Mouse (Mus musculus) Patski (cell line): Measurements from ENCODE around the gene Ank3. TPM values are rescaled to one million over a fixed set of nuclear protein-coding genes. Genes with fewer than 3 reads are reported as not detected.

Experiments
- ATAC-seq: fragments of 100-300 bp; one replicate; pipeline ENCODE4 v1.8.0; 2021
- CTCF ChIA-PET: fragments of 350-600 bp; sonication (Branson Sonifier 250); formaldehyde crosslinking; loops from one replicate; lab custom pipeline; 2022; ENCODE audit warnings: inconsistent platforms; lab: Charles Lee
- POLR2A ChIA-PET: fragments of 350-600 bp; sonication (Branson Sonifier 250); formaldehyde crosslinking; loops from one replicate; lab custom pipeline; 2022; ENCODE audit warnings: antibody characterized with exemption, inconsistent platforms; lab: Charles Lee
- DNase-seq: peaks from one replicate; pipeline ENCODE4 v3.0.0-alpha.2; 2011; ENCODE audit warnings: low read depth, low spot score
- H3K27me3 ChIP-seq: fragments of 371-371 bp; one replicate; pipeline ENCODE4 v1.5.1; 2021
- CTCF ChIP-seq: fragments of 100-300 bp; IDR thresholded peaks from one replicate; pipeline ENCODE4 v1.5.1; 2021
- in situ Hi-C: fragments of 300-500 bp; cut with MboI; formaldehyde crosslinking; loops from 3 replicates; pipeline ENCODE4 v1.11.1; 2018; ENCODE audit warnings: low pct_unique_long_range_greater_than_20kb, mixed read lengths
- polyA plus RNA-seq: library from polyadenylated mRNA; unstranded; gene quantifications from one replicate; pipeline ENCODE4 v1.2.3, GENCODE M21; 2021

Ank3 gene
- polyA plus RNA-seq, 1 experiment from 2014 or later, result 83.2 TPM

DNA sequence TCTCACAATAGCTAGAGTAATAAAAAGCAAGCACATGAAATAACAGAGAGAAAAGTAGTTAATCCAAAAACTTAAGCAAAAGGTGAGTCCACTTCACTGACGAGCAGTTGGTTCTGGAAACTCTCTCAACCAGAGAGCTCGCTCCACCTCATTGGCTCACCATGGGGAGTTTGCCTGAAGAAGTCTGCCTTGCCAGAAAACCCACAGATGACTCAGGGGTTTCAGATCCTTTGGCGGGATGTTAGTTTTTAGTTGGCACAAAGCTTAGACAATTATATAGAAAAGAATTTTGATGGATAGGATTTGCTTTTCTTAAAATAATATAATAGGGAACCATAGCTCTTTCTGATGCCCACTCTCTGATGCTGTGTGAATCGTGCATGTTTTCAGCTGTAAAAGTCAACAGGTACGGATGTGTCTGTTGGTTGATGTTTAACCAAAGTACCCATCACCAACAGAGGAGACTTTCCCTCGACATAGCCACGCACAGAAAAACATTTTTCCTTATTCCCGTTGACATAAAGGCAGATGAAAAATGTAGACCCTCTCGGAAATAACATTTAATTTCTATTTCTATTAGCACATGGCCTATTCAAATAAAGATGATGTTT is 556.2 kb downstream of the Ank3 start:
- no peak for TF ChIP-seq CTCF
- in situ Hi-C loops, result no loop called here
- no peak for DNase-seq
- ChIA-PET POLR2A (no interaction called here), CTCF (interaction anchor here (1.0 to 1.3 kb wide), 3 partner anchors 9 to 84 kb away, joined by 3 to 4 read pairs (median 3); no protein-coding TSS in a partner anchor)
- no peaks in the 10 kb centered on the region for H3K27me3 ChIP-seq
- ATAC-seq, result no peak

DNA sequence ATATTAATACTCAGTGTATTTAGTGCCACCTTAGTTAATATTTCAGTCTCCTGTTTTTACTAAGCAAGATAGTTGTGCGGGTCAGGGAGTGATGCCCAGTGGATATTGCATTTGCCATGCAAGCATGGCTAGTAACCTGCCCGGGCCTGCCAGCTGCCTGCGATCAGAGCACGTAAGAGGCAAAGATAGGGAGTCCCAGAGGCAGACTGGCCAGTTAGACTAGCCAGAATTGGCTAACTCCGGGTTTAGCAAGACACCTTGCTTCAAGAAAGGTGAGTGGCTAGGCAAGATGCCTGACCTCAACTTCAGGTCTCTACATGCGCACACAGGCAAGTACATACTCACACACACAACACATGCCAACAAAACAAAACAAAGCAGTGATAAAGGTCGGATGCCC is 563.7 kb downstream of the Ank3 start:
- TF ChIP-seq CTCF, result no peak
- H3K27me3 ChIP-seq, result no peaks in the 10 kb centered on the region
- POLR2A ChIA-PET, result no interaction called here
- CTCF ChIA-PET, result interaction anchor here (0.9 to 2.0 kb wide), 3 partner anchors 74 to 91 kb away, joined by 4 to 11 read pairs (median 7); no protein-coding TSS in a partner anchor
- no peak for ATAC-seq
- DNase-seq, result no peak
- in situ Hi-C loops, result loop anchor here (5.0 to 10.0 kb wide), 3 partner anchors 45 to 297 kb away; no protein-coding TSS in a partner anchor

DNA sequence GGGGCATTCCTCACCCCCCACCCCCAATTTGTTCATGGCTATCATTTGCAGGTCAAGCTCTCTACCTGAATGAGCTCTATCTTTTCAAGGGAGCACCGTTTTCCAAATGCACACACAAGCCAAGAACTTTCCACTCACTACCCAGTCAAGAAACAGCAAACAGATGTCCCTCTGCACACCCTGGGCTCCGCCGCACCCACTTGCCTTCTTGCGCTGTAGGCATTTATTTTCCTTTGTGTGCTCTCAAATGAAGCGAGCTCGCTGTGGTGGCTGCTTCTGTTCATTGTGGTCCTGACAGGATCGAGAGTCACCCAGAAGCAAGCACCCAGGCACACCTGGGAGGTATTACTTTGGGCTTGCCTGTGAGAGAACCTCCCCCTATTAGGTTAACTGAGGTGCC is 564.4 kb downstream of the Ank3 start:
- in situ Hi-C loops, result loop anchor here (5.0 to 10.0 kb wide), 3 partner anchors 46 to 298 kb away; no protein-coding TSS in a partner anchor
- DNase-seq, result no peak
- POLR2A ChIA-PET, result no interaction called here

DNA sequence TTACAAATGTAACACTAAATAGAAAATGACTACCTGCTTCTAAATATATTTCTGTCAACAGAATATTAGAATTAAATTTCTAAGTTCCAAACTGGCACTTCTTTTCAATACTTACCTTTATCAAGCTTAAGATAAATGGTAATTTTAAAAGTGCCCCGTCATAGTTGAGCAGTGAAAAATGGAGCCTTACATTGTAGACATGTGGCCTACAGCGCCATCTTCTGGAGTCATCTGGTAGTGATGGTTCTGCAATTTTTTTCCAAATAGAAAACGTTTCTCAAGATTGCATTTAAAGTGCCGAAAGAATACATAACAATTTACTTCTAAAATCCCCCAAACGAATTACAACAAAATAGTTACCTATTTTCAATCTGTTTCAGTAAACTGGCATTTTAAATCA is 566.0 kb downstream of the Ank3 start:
- ChIA-PET POLR2A (interaction anchor here (1.1 kb wide), 1 partner anchor 94 kb away, joined by 3 read pairs; no protein-coding TSS in a partner anchor), CTCF (interaction anchor here (0.8 to 2.6 kb wide), 17 partner anchors 10 to 310 kb away, joined by 3 to 17 read pairs (median 4); no protein-coding TSS in a partner anchor)
- DNase-seq (no peak), ATAC-seq (no peak)
- no peaks in the 10 kb centered on the region for H3K27me3 ChIP-seq
- in situ Hi-C loops, result loop anchor here (5.0 to 10.0 kb wide), 3 partner anchors 47 to 300 kb away; no protein-coding TSS in a partner anchor
- peak; percentile 72 for TF ChIP-seq CTCF

More for the DNA sequence above, 564.4 kb downstream of the Ank3 start:
- CTCF ChIA-PET, result interaction anchor here (0.9 to 1.8 kb wide), 3 partner anchors 15 to 92 kb away, joined by 3 to 7 read pairs (median 5); no protein-coding TSS in a partner anchor
- H3K27me3 ChIP-seq, result no peaks in the 10 kb centered on the region
- TF ChIP-seq CTCF, result no peak
- ATAC-seq, result no peak

DNA sequence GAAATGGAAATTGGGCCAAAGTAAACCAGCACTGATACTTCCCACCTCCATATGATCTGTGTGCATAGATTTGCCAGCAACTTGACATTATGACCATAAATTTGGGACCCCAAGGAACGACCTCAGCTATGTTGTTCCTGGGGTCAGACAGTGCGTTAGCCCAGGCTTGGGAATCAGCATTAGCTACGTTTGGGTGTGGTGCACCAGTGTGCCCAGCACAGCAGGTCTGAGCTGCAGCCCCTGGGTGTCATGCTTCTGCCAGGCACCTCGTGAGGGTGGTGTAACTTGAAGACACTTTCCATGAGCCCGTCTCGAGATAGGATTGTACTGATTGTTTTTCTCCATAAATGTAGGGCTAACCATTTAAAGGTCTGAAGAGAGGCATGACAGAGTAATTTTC is 566.5 kb downstream of the Ank3 start:
- no peak for TF ChIP-seq CTCF
- ChIA-PET POLR2A (interaction anchor here (0.6 kb wide), 1 partner anchor 94 kb away, joined by 3 read pairs; no protein-coding TSS in a partner anchor), CTCF (interaction anchor here (0.9 to 2.6 kb wide), 8 partner anchors 12 to 97 kb away, joined by 3 to 17 read pairs (median 5); no protein-coding TSS in a partner anchor)
- H3K27me3 ChIP-seq, result no peaks in the 10 kb centered on the region
- ATAC-seq, result no peak
- no peak for DNase-seq
- in situ Hi-C loops, result loop anchor here (10.0 kb wide), 1 partner anchor 300 kb away; no protein-coding TSS in a partner anchor

DNA sequence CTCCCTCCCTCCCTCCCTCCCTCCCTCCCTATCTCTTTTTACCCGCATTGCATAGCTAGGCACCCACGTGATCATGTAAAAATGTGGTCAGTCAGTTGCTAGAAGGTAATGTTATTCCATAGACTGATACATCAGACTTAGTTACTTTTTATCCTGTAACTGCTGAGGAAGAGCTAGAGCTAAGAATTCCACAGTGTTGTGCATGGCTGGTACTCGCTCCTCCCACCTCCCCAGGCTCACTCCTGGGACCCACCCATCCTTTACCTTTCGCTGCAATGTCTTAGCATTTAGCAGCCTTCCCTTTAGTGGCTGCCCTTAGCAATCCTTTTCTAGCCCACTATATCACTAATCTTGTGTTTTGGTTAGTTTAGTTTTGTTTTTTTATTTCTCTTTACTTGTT is 569.4 kb downstream of the Ank3 start:
- no peak for ATAC-seq
- POLR2A ChIA-PET, result no interaction called here

DNA sequence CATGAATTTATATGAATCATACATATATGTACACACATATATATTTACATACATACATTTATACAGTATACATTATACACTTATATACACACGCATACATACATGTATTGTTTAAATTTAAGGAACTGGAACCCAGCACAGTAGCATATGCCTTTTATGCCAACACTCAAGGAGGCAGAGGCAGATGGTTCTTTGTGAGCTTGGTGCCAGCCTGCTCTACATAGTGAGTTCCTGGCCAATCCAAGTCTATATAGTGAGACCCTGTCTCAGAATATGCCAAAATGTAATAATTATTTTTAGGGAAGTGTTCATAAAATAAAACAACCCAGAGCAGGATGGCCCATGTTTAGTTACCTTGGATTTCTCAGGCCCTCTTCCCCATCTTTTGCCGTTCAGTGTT is 581.1 kb downstream of the Ank3 start:
- DNase-seq, result no peak
- ChIA-PET POLR2A (no interaction called here), CTCF (interaction anchor here (1.0 to 1.3 kb wide), 2 partner anchors 9 to 108 kb away, joined by 3 to 4 read pairs; no protein-coding TSS in a partner anchor)
- no peak for ATAC-seq
- no peaks in the 10 kb centered on the region for H3K27me3 ChIP-seq
- no peak for TF ChIP-seq CTCF
- in situ Hi-C loops, result no loop called here

More for the DNA sequence above, 569.4 kb downstream of the Ank3 start:
- in situ Hi-C loops, result loop anchor here (10.0 kb wide), 1 partner anchor 303 kb away; no protein-coding TSS in a partner anchor
- no peaks in the 10 kb centered on the region for H3K27me3 ChIP-seq
- DNase-seq, result no peak
- no peak for TF ChIP-seq CTCF
- CTCF ChIA-PET, result interaction anchor here (1.1 kb wide), 1 partner anchor 98 kb away, joined by 4 read pairs; no protein-coding TSS in a partner anchor

DNA sequence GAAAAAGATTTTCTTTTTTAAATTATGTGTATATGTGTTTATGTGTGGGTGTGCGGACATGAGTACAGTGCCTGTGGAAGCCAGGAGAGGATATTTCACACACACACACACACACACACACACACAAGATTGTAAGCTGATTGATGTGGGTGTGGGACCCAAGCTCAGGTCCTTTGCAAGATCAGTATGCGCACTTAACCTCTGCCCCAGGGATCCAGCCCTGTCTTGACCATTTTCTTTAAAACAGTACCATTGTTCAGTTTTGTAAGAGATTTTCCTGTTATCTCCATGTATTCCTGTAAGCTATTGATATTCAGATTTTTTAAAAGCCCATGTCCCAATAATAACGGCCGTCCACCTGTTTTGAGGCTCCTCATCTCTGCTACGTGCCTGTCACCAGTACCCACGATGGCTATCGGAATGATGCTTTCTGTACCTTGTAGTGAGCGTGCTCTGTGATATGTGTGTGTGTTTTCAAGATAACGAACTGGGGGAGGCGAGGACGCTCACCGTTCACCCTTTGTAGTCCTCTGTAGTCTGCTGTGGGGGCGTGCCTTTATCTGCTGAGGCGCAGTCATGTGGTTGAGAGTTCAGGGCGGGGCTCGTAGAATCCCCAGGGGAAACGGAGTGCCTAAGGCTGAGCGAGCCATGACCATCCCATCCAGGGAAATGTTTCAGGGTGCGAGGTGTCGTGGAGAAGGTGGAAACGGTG is 583.0 kb downstream of the Ank3 start:
- POLR2A ChIA-PET, result no interaction called here
- ATAC-seq, result no peak
- CTCF ChIA-PET, result interaction anchor here (1.2 kb wide), 1 partner anchor 111 kb away, joined by 3 read pairs; no protein-coding TSS in a partner anchor
- no peaks in the 10 kb centered on the region for H3K27me3 ChIP-seq
- no peak for TF ChIP-seq CTCF
- in situ Hi-C loops, result no loop called here
- DNase-seq, result no peak

DNA sequence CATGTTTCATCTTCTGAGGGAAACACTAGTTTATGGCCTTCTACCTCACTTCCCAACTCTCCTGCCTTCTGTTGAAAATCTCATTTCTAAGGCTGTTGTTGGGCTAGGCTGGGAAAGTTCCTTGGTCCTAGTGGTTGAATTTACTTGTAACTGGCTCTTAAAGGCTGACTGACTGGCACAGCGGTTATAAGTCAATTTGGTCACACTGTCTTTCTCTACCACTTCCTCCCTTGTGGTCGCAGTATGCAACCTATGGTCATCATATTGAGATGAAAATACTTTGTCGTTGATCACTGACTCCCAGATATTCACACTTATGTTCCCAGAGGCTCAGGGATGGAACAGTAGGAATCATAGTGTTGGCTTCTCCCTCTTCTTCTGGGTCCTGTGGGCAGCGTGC is 584.1 kb downstream of the Ank3 start:
- ATAC-seq, result no peak
- ChIA-PET CTCF (no interaction called here), POLR2A (no interaction called here)
- TF ChIP-seq CTCF, result no peak
- in situ Hi-C loops, result no loop called here
- no peaks in the 10 kb centered on the region for H3K27me3 ChIP-seq
- no peak for DNase-seq

DNA sequence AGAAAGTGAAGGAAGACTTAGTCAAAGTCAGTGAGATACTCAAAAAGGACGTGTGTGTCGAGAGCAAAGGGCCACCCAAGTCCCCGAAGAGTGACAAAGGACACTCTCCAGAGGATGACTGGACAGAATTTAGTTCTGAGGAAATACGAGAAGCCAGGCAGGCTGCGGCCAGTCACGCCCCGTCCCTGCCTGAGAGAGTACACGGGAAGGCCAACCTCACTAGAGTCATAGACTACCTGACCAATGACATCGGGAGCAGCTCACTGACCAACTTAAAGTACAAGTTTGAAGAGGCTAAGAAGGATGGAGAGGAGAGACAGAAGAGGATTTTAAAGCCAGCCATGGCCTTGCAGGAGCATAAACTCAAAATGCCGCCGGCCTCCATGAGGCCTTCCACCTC is 588.9 kb downstream of the Ank3 start:
- in situ Hi-C loops, result no loop called here
- no peak for TF ChIP-seq CTCF
- ATAC-seq (no peak), DNase-seq (no peak)
- H3K27me3 ChIP-seq, result no peaks in the 10 kb centered on the region
- CTCF ChIA-PET, result interaction anchor here (1.2 kb wide), 1 partner anchor 16 kb away, joined by 4 read pairs; no protein-coding TSS in a partner anchor
- POLR2A ChIA-PET, result no interaction called here
